Mouse (Mus musculus) gastrocnemius, postnatal 36 days (tissue): ENCODE measurements around the gene Slc7a5. TPM values are rescaled to one million over a fixed set of nuclear protein-coding genes. Genes with fewer than 3 reads are reported as not detected.
A peak's percentile ranks its signal among the peaks of the same experiment; 100 is the strongest.

Source experiments
- DNase-seq, 2 experiments: peaks; one replicate each; pipeline ENCODE4 v3.0.0; 2022
- intact Hi-C: fragments of 180-260 bp; cut with DNase I; formaldehyde crosslinking; loops from one replicate; pipeline ENCODE4 v1.15.1; 2025
- total RNA-seq, 2 experiments: library from RNA; stranded (reverse); gene quantifications; 2 replicates each; pipeline ENCODE4 v1.2.3; 2021

The Slc7a5 gene
- total RNA-seq, 2 experiments from 2014 or later, result 1.9 to 2.1 TPM

DNA sequence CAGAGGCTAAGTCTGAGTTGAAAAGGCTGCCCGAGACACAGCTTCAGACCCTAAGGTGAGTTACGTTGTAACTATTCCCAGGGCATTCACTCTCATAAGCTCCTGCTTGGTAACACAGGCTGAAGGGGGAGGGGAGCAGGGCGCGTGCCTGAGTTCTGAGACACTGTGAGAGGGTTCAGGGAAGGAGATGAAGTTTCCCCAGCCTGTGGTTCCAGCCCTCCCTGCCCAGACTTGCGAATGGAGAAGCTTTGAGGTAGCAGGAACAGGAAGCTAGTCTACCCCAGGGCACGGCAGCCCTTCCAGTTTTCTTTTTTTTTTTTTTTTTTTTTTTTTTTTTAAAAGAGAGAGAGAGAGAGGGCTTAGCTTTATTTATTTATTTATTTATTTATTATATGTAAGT lies 46.2 kb downstream of the Slc7a5 start:
- intact Hi-C loops, result no loop called here
- no peak for DNase-seq

DNA sequence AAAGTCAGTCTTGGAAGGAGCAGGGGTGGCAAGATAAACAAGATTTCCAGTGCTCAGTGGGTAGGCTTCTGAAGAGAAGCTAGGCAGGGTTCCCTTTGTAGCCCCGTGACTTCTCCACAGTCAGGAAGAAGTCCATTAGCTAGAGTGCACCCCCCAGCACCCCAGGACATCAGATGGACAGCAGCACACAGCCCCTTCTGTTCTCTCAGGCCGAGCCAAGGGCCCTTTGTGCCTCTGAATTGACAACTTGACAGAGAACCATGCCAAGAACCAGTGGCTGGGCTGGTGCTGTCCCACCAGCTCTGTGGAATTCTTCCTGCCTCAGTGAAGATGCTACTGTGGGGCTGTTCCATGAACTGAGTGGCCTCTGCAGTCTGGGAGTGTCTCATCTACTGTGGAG lies 49.7 kb downstream of the Slc7a5 start:
- DNase-seq, result no peak
- intact Hi-C loops, result no loop called here

DNA sequence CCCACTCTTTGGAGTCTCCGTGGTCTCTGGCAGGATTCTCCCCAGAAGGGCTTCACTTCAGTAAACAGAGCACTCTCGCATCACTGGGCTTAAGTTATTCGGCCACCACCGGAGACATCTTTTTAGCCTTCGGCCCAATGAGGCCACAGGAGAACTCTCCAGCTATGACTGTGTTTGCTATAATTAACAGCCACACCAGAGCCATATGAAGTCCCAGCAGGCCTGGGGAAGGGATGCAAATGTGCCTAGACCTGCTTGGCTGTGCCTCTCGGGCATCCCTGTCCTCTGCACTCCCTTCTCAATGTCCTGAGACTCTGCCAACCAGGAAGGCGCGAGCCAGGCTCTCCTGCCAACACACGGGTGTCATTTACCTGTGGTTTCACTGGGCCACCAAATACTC lies 50.2 kb downstream of the Slc7a5 start:
- DNase-seq, result peak; percentile 42 to 46
- intact Hi-C loops, result no loop called here

DNA sequence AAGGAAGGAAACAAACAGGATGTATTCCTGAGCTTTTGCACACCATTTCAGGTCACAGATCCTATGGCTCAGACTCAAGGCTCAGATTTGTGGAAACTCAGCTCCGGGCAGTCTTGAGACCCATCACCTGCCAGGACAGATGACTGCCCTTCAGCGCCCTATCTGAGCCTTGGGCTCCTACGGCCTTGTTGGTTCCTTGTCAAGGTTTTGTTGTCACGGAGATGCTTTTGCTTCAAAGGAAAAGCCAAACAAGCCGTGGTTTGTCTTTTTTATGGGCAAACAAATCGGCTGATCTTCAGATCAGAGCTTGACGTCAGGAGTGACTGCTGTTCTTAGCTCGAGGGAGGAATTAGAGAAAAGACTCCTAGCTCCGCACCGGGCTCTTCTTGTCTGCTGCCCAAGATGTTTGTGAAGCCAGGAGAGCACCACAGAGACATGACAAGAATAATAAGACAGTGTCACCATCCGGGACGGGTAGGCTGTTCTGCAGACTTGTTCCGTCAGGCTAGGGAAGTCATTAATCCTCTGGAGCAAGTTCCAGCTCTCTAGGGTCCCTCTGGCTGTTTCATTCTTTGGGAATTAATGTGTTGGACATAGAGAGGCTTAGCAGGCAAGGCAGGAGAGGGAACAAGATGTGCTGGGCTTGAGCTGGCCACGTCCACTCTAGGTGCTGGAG lies 51.3 kb downstream of the Slc7a5 start:
- no peak for DNase-seq
- intact Hi-C loops, result no loop called here

DNA sequence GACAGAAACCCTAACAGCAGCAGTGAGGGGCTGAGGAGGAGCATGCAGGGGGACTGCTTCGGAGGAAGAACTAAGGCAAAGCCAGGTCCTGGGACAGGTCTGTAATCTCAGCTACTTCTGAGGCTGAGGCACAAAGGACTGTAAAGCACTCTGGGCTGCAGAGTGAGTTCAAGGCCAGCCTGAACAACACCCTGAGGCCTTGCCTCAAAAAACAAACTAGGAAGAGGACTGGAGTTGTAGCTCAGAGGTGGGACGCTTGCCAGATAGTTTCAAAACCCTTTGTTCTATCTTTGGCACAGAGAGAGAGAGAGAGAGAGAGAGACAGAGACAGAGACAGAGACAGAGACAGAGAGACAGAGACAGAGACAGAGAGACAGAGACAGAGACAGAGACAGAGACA lies 53.9 kb downstream of the Slc7a5 start:
- intact Hi-C loops, result loop anchor here (5.0 kb wide), 1 partner anchor 74 kb away; no protein-coding TSS in a partner anchor
- no peak for DNase-seq

DNA sequence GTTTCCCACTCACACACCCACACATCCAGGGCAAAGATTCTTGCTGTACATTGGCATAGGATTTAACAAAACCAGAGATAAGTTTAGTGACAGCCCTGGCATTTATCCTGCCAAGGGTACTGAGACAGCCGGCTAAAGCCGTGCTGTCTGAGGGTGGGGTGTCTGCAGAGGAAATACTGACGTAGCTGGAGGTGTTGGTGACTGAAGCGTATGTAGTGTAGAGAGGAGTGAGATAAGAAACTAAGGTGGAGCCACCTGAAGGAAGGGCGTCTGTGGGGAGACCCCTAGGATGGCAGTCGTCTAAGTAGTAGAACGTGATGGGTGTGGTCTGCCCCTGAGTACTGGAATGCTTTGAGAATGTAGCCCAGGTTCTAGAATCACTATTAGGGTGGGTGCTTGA lies 55.0 kb downstream of the Slc7a5 start:
- DNase-seq, result no peak
- intact Hi-C loops, result loop anchor here (5.0 kb wide), 1 partner anchor 75 kb away; no protein-coding TSS in a partner anchor

DNA sequence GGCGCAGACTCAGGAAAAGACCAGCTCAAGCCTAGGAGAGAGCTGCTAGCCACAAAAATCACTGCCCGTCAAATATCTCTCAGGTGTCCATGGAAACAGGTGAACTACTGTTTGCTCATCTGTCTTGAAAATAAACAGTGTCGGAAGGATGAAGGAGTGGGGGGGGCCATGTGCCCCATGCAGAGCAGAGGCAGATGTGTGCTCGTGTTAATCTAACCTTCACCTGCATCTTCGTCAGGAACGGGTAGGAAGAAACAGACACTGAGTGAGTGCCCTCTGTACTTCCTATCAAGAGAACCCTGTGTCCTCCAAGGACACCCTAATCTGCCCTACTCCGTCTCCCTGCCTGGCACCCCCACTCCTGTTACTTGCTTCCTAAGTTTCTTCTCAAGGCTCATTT lies 55.8 kb downstream of the Slc7a5 start:
- DNase-seq, result no peak
- intact Hi-C loops, result loop anchor here (1.0 to 5.0 kb wide), 2 partner anchors 58 to 76 kb away; no protein-coding TSS in a partner anchor

DNA sequence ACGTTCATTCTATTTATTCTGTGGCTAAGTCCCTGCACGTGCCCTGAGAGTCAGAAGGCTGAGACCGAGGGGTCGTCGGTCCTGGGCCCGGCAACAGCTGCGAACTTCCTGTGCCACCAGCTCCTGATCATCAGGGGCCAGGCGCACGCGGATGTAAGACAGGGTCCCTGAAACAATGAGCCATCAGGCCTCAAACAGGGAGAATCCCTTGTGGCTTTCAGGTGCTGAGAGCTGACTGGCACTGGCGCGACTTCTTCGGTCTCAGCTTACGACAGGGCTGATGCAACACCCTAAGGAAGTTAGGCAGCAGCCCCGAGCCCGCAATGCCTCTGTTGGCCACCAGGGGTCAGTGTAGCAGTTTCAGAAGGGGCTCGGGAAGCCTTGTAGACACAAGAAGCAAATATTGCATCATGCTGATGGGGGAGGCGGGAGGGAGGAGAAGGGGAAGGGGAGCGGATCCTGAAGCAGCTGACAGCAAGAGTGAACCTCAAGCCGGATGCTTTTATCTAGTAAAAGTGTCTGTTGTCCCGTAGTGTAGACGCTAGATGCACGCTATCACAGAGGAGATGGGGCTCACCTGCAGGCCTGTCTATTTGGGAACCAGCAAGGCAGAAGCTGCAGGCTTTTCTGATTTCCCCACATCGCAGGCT lies 56.5 kb downstream of the Slc7a5 start:
- intact Hi-C loops, result loop anchor here (1.0 to 5.0 kb wide), 2 partner anchors 58 to 76 kb away; no protein-coding TSS in a partner anchor
- DNase-seq, result peak; percentile 97

DNA sequence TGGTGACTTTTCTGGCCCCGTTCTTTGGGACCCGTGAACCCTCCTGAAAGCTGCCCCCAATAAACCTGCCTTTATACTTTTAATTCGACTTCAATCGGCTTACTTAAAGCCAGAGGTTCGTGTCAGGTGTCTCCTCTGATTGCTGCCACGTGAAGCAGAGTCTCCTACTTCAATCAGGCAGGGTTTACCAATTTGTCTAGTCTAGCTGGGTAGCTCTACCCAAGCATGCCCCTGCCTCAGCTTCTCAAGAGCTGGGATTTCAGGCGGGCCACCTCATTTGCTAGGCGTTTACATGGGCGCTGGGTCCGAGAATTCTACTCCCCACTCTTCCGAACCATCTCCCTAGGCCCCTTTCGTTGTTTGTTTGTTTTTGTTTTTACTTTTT lies 57.1 kb downstream of the Slc7a5 start:
- DNase-seq, result no peak
- intact Hi-C loops, result loop anchor here (5.0 kb wide), 1 partner anchor 77 kb away; no protein-coding TSS in a partner anchor

DNA sequence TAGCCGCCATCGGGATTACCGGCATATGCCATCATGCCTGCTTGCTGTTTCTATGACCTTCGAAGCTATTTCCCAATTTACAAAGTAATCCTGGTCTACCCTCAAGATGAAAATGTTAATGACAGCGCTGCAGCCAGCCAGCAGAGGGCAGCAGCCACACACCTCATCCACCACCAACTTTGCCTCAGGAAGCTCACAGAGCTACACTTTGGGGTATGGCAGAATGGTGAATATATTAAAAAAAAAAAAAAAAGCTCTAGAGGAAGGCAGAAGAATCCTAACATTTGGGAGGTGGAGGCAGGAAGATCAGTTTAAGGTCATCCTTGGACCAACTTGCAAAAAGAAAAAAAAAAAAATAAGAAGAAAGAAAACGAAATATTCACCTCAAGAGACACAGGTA lies 57.5 kb downstream of the Slc7a5 start:
- intact Hi-C loops, result loop anchor here (5.0 kb wide), 1 partner anchor 77 kb away; no protein-coding TSS in a partner anchor
- DNase-seq, result peak; percentile 51 to 56

DNA sequence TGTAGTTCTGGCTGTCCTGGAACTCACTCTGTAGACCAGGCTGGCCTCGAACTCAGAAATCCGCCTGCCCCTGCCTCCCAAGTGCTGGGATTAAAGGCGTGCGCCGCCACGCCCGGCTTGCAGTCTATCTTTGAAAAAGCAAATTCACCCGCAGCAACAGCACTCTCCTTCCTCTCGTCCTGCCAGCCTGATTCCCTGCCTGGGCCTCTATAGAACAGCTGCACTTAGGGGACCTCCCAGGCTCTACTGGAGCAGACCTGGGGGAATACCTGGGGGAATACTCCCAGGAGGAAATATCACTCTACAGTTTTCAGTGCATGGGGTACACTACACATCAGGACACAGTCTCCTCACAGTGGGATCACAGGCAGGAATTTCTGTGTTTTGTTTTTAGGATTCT lies 58.2 kb downstream of the Slc7a5 start:
- DNase-seq, result no peak
- intact Hi-C loops, result no loop called here

DNA sequence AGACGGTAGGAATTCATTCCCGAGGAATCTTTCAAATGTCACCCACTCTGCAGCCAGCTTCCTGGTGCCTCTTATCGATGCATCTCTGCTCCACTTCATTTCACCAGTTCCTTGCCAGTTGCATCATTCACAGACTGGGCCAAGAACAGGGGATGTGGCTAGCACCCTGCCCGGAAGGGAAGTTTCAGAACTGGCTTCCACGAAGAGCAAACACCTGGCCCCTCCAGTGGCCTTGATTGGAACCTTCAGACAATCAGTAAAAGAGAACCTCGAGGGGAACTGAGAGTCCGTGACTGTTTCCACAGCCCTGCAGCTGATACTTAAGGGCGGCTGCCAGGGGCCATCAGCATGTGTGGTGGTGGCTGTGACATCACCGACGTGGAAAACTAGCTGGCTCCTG lies 59.0 kb downstream of the Slc7a5 start:
- intact Hi-C loops, result no loop called here
- no peak for DNase-seq

DNA sequence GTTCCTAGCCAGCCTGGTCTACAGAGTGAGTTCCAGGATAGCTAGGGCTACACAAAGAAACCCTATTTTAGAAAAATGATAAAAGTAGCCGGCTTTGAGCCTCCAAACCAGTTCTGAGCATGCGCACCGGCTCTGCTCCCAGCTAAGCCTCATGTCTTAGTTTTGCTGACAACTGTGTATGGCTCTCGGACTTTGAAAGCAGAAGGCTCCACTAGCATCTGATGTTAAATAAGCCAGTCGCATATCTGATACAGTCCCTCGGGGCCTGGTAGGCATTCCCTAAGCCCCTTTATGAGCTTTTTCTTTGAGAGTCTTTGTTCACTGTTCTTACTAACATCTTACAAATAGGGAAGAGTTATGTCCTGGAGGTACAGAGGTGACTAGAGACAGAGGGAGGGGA lies 59.5 kb downstream of the Slc7a5 start:
- DNase-seq, result no peak
- intact Hi-C loops, result no loop called here

DNA sequence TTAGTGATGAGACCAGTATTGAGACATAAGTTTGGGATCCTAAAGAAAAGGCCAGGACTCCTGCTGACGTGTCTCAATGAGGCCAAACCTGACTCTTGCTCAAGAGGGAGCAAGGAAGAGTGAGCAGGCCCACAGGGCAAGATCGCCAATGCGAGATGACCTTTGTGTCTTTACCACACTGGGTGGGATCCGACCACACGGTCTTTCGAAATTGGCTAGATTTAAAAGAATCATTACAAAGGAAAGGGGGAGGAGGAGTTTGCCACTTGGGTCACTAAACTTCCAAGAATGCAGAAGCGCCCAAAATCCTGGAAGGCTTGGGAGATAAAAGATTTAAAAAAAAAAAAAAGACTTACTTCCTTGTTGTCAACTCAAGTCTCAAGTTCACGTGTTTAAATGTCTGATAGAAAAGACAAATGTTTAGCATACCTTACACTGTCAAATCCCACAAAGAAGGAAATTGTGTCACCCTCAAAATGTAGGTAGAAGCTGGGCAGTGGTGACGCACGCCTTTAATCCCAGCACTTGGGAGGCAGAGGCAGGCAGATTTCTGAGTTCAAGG lies 60.2 kb downstream of the Slc7a5 start:
- DNase-seq, result no peak
- intact Hi-C loops, result no loop called here

DNA sequence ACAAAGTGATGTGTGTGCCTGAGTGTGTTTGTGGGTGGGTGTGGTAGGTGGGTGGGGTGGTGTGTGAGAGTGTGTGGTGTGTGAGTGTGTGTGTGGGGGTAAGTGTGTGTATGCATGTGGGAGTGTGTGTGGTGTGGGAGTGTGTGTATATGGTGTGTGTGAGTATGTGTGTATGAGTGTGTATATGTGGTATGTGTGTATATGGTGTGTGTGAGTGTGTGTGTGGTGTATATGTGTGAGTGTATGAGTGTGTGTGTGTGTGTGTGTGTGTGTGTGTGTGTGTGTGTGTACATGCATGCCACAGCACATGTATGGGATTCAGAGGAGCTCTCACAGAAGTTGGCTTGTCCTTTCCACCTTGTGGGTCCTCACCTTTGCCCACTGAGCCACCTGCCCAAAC lies 60.7 kb downstream of the Slc7a5 start:
- no peak for DNase-seq
- intact Hi-C loops, result no loop called here

DNA sequence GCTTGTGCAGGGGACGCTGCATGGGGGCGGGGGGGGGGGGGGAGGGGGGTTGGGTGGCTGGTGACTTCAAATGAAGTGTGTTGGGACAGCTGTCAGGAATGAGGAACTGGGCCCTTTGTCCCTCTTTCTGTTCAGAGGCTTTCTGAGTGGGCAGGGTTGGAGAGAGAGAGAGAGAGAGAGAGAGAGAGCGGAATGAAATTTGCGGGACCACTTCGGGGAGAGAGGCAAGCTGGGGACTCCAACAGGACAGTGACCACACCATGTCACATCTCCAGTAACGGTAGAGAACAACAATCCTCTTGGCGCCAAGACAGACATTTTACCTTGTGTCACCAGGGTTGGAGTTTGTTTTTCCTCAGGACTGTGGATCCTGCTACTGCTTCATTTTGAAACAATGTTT lies 62.7 kb downstream of the Slc7a5 start:
- no peak for DNase-seq
- intact Hi-C loops, result no loop called here

DNA sequence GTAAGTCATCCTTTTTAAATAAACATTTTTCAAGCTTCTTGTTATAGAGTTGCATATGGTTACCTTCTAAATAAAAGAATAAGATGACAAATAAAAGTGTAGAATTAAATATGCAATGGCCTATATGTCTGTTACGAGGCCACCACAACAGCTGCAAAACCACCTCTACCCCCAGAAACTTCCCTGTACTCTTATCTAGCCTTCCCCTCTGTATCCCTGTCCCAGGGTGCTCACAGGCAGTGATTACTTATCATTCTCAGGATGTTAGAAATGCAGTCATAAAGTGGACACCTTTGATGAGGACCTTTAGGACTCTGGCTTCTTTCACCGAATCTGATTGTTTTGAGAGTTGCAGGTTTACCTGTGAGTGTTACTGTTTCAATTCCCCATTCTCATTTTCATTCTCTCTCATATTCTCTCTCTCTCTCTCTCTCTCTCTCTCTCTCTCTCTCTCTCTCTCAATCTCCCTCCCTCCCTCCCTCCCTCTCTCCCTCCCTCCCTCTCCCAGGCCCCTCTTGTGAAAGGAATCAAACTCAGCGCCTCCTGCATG lies 64.2 kb downstream of the Slc7a5 start:
- DNase-seq, result no peak
- intact Hi-C loops, result no loop called here

DNA sequence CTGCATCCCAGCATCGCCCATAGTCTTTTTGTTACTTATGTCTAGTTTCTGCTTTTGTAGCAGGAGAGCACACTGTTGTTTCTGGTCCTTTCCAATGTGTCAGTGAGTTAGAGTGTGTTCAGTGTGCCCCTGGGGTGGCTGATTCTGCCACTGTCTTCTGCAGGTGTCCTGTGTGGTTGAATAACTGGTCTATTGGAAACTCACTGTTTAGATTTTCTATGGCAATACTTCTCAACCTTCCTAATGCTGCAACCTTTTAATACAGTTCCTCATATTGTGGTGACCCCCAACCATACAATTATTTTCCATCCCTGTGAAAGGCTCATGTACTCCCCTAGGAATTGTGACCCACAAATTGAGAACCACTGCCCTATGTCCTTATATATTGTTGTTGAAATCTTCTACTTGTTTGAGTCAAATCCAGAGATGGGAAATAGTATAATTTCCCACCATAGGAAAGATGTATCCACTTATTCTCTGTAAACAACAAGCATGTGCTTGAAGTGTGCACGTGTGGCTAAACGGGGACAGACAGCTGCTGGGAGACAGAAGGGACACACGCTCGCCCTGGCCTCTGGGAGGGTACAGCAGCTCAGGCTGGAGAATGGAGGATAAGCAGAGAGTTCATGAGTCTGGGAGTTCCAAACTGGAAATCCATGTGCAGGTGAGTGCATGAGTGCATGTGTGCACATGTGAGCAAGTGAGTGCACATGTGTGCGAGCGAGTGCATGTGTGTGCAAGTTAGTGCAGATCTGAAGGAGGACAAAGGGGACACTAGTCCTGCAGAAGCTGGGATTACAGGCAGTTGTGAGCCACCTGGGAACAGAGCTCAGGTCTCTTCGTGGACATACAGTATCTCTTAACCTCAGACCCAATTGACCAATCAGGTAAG lies 65.2 kb downstream of the Slc7a5 start:
- intact Hi-C loops, result no loop called here
- no peak for DNase-seq

DNA sequence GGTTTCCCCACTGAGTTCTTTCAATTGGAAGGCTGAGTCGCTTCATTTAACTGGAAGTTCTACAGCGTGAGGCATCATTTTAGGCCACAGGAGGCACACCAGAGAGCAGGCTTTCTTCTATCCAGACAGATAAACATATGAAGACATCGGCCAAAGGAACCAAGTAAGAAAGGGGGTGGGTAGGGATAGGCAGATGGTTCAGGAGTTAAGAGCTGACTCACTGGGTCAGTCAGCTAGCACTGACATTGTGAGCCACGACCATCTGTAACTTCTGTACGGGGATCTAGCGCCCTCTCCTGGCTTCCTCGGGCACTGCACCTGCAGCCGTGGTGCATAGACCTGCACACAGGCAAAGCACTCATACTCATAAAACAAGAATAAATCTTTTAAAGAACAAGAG lies 66.3 kb downstream of the Slc7a5 start:
- intact Hi-C loops, result no loop called here
- no peak for DNase-seq

DNA sequence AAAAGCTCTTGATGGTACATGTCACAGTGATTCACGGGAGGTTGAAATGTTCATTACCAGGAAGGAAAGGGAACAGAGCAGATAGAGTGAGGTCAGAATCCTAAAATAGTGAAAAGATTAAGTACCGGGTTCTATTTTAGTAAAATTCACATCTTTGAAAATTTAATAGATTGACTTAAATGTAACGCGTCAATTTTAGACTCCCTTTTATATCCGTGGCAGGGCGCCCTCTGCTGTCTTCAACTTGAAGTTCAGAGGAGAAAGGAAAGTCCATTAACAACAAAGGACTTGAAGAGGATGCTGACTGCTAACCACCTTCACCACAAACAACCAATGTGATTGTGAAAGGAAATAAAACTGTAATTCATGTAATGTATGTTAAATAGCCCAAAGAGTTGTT lies 75.0 kb downstream of the Slc7a5 start:
- DNase-seq, result peak in 1 of 2 experiments; percentile 35
- intact Hi-C loops, result loop anchor here (5.0 kb wide), 1 partner anchor 115 kb away; no protein-coding TSS in a partner anchor
